Mouse (Mus musculus): Measurements from ENCODE around the gene Pik3r2.

Pik3r2 gene

GRCm38 (mm10) chr8:70742176-70742575, 34.3 kb downstream of the Pik3r2 start:
- DNase-seq (ENCODE audit: low spot score in 2 of 2) = no peak

GRCm38 (mm10) chr8:70741661-70742060, 34.9 kb downstream of the Pik3r2 start:
- no peak for DNase-seq (ENCODE audit: low spot score in 2 of 2)

GRCm38 (mm10) chr8:70738211-70738610, 38.3 kb downstream of the Pik3r2 start:
- DNase-seq (ENCODE audit: low spot score in 2 of 2) = no peak

- no peak for DNase-seq (ENCODE audit: low spot score in 2 of 2)
Measured at GRCm38 (mm10) chr8:70737705-70738104, 38.8 kb downstream of the Pik3r2 start.

- DNase-seq (ENCODE audit: low spot score in 2 of 2) = peak; percentile 74 to 75
Measured at GRCm38 (mm10) chr8:70730956-70731355, 45.6 kb downstream of the Pik3r2 start.

GRCm38 (mm10) chr8:70729808-70730475, 46.6 kb downstream of the Pik3r2 start:
- DNase-seq (ENCODE audit: low spot score in 2 of 2) = peak; percentile 72 to 75

- DNase-seq (ENCODE audit: low spot score in 2 of 2) = no peak
Measured at GRCm38 (mm10) chr8:70726721-70727120, 49.8 kb downstream of the Pik3r2 start.

GRCm38 (mm10) chr8:70725792-70726447, 50.6 kb downstream of the Pik3r2 start:
- DNase-seq (ENCODE audit: low spot score in 2 of 2) = no peak

GRCm38 (mm10) chr8:70724216-70724615, 52.3 kb downstream of the Pik3r2 start:
- no peak for DNase-seq (ENCODE audit: low spot score in 2 of 2)

- DNase-seq (ENCODE audit: low spot score in 2 of 2) = no peak
Measured at GRCm38 (mm10) chr8:70723486-70724210, 52.9 kb downstream of the Pik3r2 start, which contains the start of gene Pde4c. Gene Pde4c (plus strand): TSS chr8:70723720.

GRCm38 (mm10) chr8:70721601-70722000, 54.9 kb downstream of the Pik3r2 start:
- DNase-seq (ENCODE audit: low spot score in 2 of 2) = no peak

- peak; percentile 65 to 68 for DNase-seq (ENCODE audit: low spot score in 2 of 2)
Measured at GRCm38 (mm10) chr8:70720739-70721138, 55.8 kb downstream of the Pik3r2 start.

- DNase-seq (ENCODE audit: low spot score in 2 of 2) = no peak
Measured at GRCm38 (mm10) chr8:70719796-70720270, 56.7 kb downstream of the Pik3r2 start.

- DNase-seq (ENCODE audit: low spot score in 2 of 2) = peak; percentile 71 to 75
Measured at GRCm38 (mm10) chr8:70718297-70718696, 58.2 kb downstream of the Pik3r2 start, which contains the start of gene Gm3336. Gene Gm3336 (plus strand): TSS chr8:70718543.
